Mouse (Mus musculus) kidney, embryonic 14.5 days (tissue): ENCODE data around the gene Smim24. TPM values are rescaled to one million over a fixed set of nuclear protein-coding genes. Genes with fewer than 3 reads are reported as not detected.

Source experiments
- ATAC-seq: fragments of 200-750 bp; cut with Nextera tagmentation; 2 replicates; pipeline ENCODE4 v1.8.0; 2017; ENCODE audit warnings: moderate number of reproducible peaks, mild to moderate bottlenecking, moderate TSS enrichment, moderate library complexity; ENCODE audit not compliant: low FRiP score, low TSS enrichment
- H3K27ac ChIP-seq: fragments of 300-500 bp; sonication (generic); 2 replicates; pipeline ENCODE4 v1.5.1; 2014; ENCODE audit warnings: low read depth, mild to moderate bottlenecking, low read length, moderate library complexity, mixed read lengths
- H3K27me3 ChIP-seq: fragments of 300-500 bp; sonication (generic); 2 replicates; pipeline ENCODE4 v1.6.1; 2014; ENCODE audit warnings: mild to moderate bottlenecking, low read length; ENCODE audit not compliant: control insufficient read depth, insufficient read depth
- H3K36me3 ChIP-seq: fragments of 300-500 bp; sonication (generic); 2 replicates; pipeline ENCODE4 v1.6.1; 2014; ENCODE audit warnings: low read length, mixed read lengths; ENCODE audit not compliant: control insufficient read depth, insufficient read depth
- H3K4me1 ChIP-seq: fragments of 300-500 bp; sonication (generic); 2 replicates; pipeline ENCODE4 v1.6.1; 2014; ENCODE audit warnings: low read length, mixed read lengths; ENCODE audit not compliant: control insufficient read depth, insufficient read depth
- H3K4me2 ChIP-seq: fragments of 300-500 bp; sonication (generic); replicated peaks from 2 replicates; pipeline ENCODE4 v1.6.1; 2014; ENCODE audit warnings: low read depth, mild to moderate bottlenecking, low read length
- H3K4me3 ChIP-seq: fragments of 300-500 bp; sonication (generic); 2 replicates; pipeline ENCODE4 v1.5.1; 2014; ENCODE audit warnings: mild to moderate bottlenecking, low read length
- H3K9ac ChIP-seq: fragments of 300-500 bp; sonication (generic); 2 replicates; pipeline ENCODE4 v1.6.1; 2014; ENCODE audit warnings: low read depth, mild to moderate bottlenecking, low read length, moderate library complexity
- H3K9me3 ChIP-seq: fragments of 300-500 bp; sonication (generic); 2 replicates; pipeline ENCODE4 v1.6.1; 2016; ENCODE audit warnings: low read length; ENCODE audit not compliant: control insufficient read depth
- WGBS: fragments of 180-500 bp; shearing (Covaris S2); extraction: QIAGEN DNeasy Blood & Tissue Kit; methylation state at CpG from one replicate; pipeline ENCODE4 v1.1.7; 2014; 5-methylcytosine and 5-hydroxymethylcytosine counted together
- polyA plus RNA-seq: library from polyadenylated mRNA; unstranded; fragments of >200 nt; fragmentation: Nextera tagmentation; extraction: Ambion mirVana; gene quantifications from 2 replicates; pipeline ENCODE4 v1.2.1, GENCODE M21; 2014

The Smim24 gene
- polyA plus RNA-seq, 1 experiment from 2014 or later: 16.4 TPM

- Histone ChIP-seq H3K27me3 (no peaks in the 10 kb centered on the region), H3K4me2 (peak overlapping the region; percentile 81), H3K9ac (no peak overlapping the region), H3K4me3 (peak overlapping the region; percentile 82), H3K36me3 (no peaks in the 10 kb centered on the region), H3K27ac (no peak overlapping the region; the same call in 1 of the 2 replicates), H3K9me3 (no peaks in the 10 kb centered on the region), H3K4me1 (peaks cover 17% of the 10 kb centered on the region; the same call in 1 of the 2 replicates)
- WGBS: 17% methylated on average over 15 of the region's 15 CpGs
- no peak for ATAC-seq
Observed at GRCm38 (mm10) chr10:81431526-81432168, 38.8 kb downstream of the Smim24 start.

GRCm38 (mm10) chr10:81432169-81432867 is 39.5 kb downstream of the Smim24 start:
- Histone ChIP-seq H3K4me1 (peaks cover 17% of the 10 kb centered on the region; the same call in 1 of the 2 replicates), H3K4me2 (no peak overlapping the region; the same call in 1 of the 2 replicates), H3K27ac (no peak overlapping the region), H3K9ac (no peak overlapping the region), H3K9me3 (no peaks in the 10 kb centered on the region), H3K36me3 (no peaks in the 10 kb centered on the region), H3K4me3 (no peak overlapping the region), H3K27me3 (no peaks in the 10 kb centered on the region)
- peak; percentile 1; the same call in 1 of the 2 replicates for ATAC-seq
- WGBS: 63% methylated on average over 21 of the region's 21 CpGs

- Histone ChIP-seq H3K4me1 (peaks cover 17% of the 10 kb centered on the region; the same call in 1 of the 2 replicates), H3K9ac (no peak overlapping the region), H3K36me3 (no peaks in the 10 kb centered on the region), H3K9me3 (no peaks in the 10 kb centered on the region), H3K4me2 (peak overlapping the region; percentile 44), H3K4me3 (no peak overlapping the region), H3K27me3 (no peaks in the 10 kb centered on the region), H3K27ac (no peak overlapping the region)
- 4% methylated on average over 17 of the region's 17 CpGs for WGBS
- ATAC-seq: peak; percentile 81
Observed at GRCm38 (mm10) chr10:81432868-81433262, 40.0 kb downstream of the Smim24 start.

GRCm38 (mm10) chr10:81433541-81434289 is 40.9 kb downstream of the Smim24 start:
- Histone ChIP-seq H3K27ac (no peak overlapping the region), H3K4me1 (peaks cover 17% of the 10 kb centered on the region; the same call in 1 of the 2 replicates), H3K9ac (no peak overlapping the region), H3K9me3 (no peaks in the 10 kb centered on the region), H3K4me2 (no peak overlapping the region), H3K36me3 (no peaks in the 10 kb centered on the region), H3K4me3 (no peak overlapping the region), H3K27me3 (no peaks in the 10 kb centered on the region)
- ATAC-seq: no peak
- 74% methylated on average over 26 of the region's 26 CpGs for WGBS

- Histone ChIP-seq H3K36me3 (no peaks in the 10 kb centered on the region), H3K4me3 (no peak overlapping the region), H3K9ac (no peak overlapping the region), H3K4me1 (peaks cover 16% of the 10 kb centered on the region; the same call in 1 of the 2 replicates), H3K27ac (no peak overlapping the region), H3K9me3 (no peaks in the 10 kb centered on the region), H3K4me2 (no peak overlapping the region), H3K27me3 (no peaks in the 10 kb centered on the region)
- WGBS: 61% methylated on average over 15 of the region's 15 CpGs
- ATAC-seq: no peak
Observed at GRCm38 (mm10) chr10:81434361-81435263, 41.8 kb downstream of the Smim24 start.

GRCm38 (mm10) chr10:81435436-81435835 is 42.6 kb downstream of the Smim24 start:
- H3K4me3 ChIP-seq: no peak overlapping the region
- H3K9me3 ChIP-seq: no peaks in the 10 kb centered on the region
- H3K4me1 ChIP-seq: peaks cover 14% of the 10 kb centered on the region; the same call in 1 of the 2 replicates
- 65% methylated on average over 3 of the region's 3 CpGs for WGBS
- ATAC-seq: no peak
- H3K36me3 ChIP-seq: no peaks in the 10 kb centered on the region
- no peak overlapping the region for H3K27ac ChIP-seq
- H3K9ac ChIP-seq: no peak overlapping the region
- H3K27me3 ChIP-seq: no peaks in the 10 kb centered on the region
- H3K4me2 ChIP-seq: no peak overlapping the region

GRCm38 (mm10) chr10:81441019-81441418 is 48.2 kb downstream of the Smim24 start:
- H3K4me1 ChIP-seq: no peaks in the 10 kb centered on the region
- no peaks in the 10 kb centered on the region for H3K36me3 ChIP-seq
- no peak overlapping the region for H3K4me3 ChIP-seq
- no peaks in the 10 kb centered on the region for H3K9me3 ChIP-seq
- no peak for ATAC-seq
- H3K4me2 ChIP-seq: no peak overlapping the region
- no peak overlapping the region for H3K9ac ChIP-seq
- H3K27ac ChIP-seq: no peak overlapping the region
- H3K27me3 ChIP-seq: no peaks in the 10 kb centered on the region
